In genomic region chr3:138820296-138820695, GRCm38 (mm10) we compare ENCODE assay signal across 16 mouse cellular contexts.
DNase-seq lines count a peak whose midpoint lies in the region; ATAC-seq and TF ChIP-seq lines count a peak whose summit lies in the region.
"Had no signal": no experiment of that assay in that cellular context is flagged by ENCODE, and none has a peak within 500 bp of the region (broad histone marks: within the 10 kb centered on the region; RNA-seq: fewer than 3 reads in every experiment).

No protein-coding gene starts in this region.

- peaks cover 23% of the 10 kb centered on the region; the same call in 1 of the 2 replicates for H3K4me1 ChIP-seq in hindbrain, postnatal 0 days (ENCODE audit: insufficient read depth, low read length)
- peaks cover 40% of the 10 kb centered on the region for H3K4me1 ChIP-seq in hindbrain, embryonic 14.5 days (replicated peaks; ENCODE audit: control insufficient read depth, insufficient read depth, low read length)
- H3K4me1 ChIP-seq: liver, embryonic 12.5 days had no signal

- ATAC-seq in hindbrain, postnatal 0 days, result peak; percentile 22; the same call in 1 of the 2 replicates
- no peak for ATAC-seq in hindbrain, embryonic 14.5 days (ENCODE audit: low FRiP score)
- ATAC-seq: liver, embryonic 12.5 days; midbrain, embryonic 13.5 days had no signal

- no peak for TF ChIP-seq CTCF in hindbrain, postnatal 0 days (IDR thresholded peaks at IDR 0.05; ENCODE audit: low read depth)

- H3K36me3 ChIP-seq in hindbrain, postnatal 0 days (ENCODE audit: insufficient read depth, low read length), result no peaks in the 10 kb centered on the region
- H3K36me3 ChIP-seq in hindbrain, embryonic 14.5 days (replicated peaks; ENCODE audit: control insufficient read depth, insufficient read depth), result no peaks in the 10 kb centered on the region
- H3K36me3 ChIP-seq: embryonic facial prominence, embryonic 15.5 days; liver, embryonic 12.5 days; midbrain, embryonic 13.5 days had no signal

- no peak overlapping the region for H3K4me2 ChIP-seq in hindbrain, postnatal 0 days (ENCODE audit: low read depth, low read length)
- H3K4me2 ChIP-seq in hindbrain, embryonic 14.5 days (replicated peaks), result no peak overlapping the region
- H3K4me2 ChIP-seq: embryonic facial prominence, embryonic 15.5 days; heart, embryonic 11.5 days; liver, embryonic 12.5 days; lung, embryonic 14.5 days; midbrain, embryonic 13.5 days had no signal

- no peak overlapping the region for H3K4me3 ChIP-seq in hindbrain, postnatal 0 days (ENCODE audit: low read length)
- H3K4me3 ChIP-seq in hindbrain, embryonic 14.5 days (replicated peaks; ENCODE audit: low read length), result no peak overlapping the region
- H3K4me3 ChIP-seq: embryonic facial prominence, embryonic 15.5 days; liver, embryonic 12.5 days; midbrain, embryonic 13.5 days had no signal

- H3K27ac ChIP-seq in hindbrain, postnatal 0 days, result peak overlapping the region; percentile 20; the same call in 1 of the 2 replicates
- H3K27ac ChIP-seq in hindbrain, embryonic 14.5 days, result no peak overlapping the region
- H3K27ac ChIP-seq: embryonic facial prominence, embryonic 15.5 days; liver, embryonic 12.5 days; midbrain, embryonic 13.5 days had no signal

- H3K27me3 ChIP-seq in hindbrain, postnatal 0 days (ENCODE audit: insufficient read depth, low read length), result no peaks in the 10 kb centered on the region
- no peaks in the 10 kb centered on the region for H3K27me3 ChIP-seq in hindbrain, embryonic 14.5 days (ENCODE audit: control insufficient read depth, insufficient read depth, low read length)
- H3K27me3 ChIP-seq: embryonic facial prominence, embryonic 15.5 days; liver, embryonic 12.5 days; midbrain, embryonic 13.5 days had no signal

- peak; percentile 35 for DNase-seq in hindbrain, postnatal 0 days (ENCODE audit: low spot score)
- no peak for DNase-seq in hindbrain, embryonic 14.5 days (ENCODE audit: low spot score)
- DNase-seq in brain, adult 2 months (ENCODE audit: low read depth, low spot score), result peak; percentile 95
- DNase-seq in cerebellum, adult 18-20 months, result peak; percentile 83 to 87
- peak; percentile 80 to 85 for DNase-seq in cerebellum, postnatal 36 days
- no peak for DNase-seq in frontal cortex, adult 2 months (ENCODE audit: extremely low spot score in 1 of 2, low spot score in 1 of 2)
- DNase-seq in lung, postnatal 25 days (ENCODE audit: low spot score), result no peak
- DNase-seq: adrenal gland, postnatal 14 days; embryo, embryonic 11 days; heart, postnatal 14 days; retina, postnatal 1 day had no signal

- WGBS in hindbrain, postnatal 0 days, result 48% methylated on average over 5 of the region's 5 CpGs
- 71% methylated on average over 5 of the region's 5 CpGs for WGBS in hindbrain, embryonic 14.5 days

- no peaks in the 10 kb centered on the region for H3K9me3 ChIP-seq in hindbrain, postnatal 0 days (ENCODE audit: low read length)
- H3K9me3 ChIP-seq in hindbrain, embryonic 14.5 days (ENCODE audit: control insufficient read depth, low read length), result no peaks in the 10 kb centered on the region
- H3K9me3 ChIP-seq: embryonic facial prominence, embryonic 15.5 days; liver, embryonic 12.5 days; midbrain, embryonic 13.5 days had no signal

- H3K9ac ChIP-seq in hindbrain, postnatal 0 days (replicated peaks; ENCODE audit: low read length), result no peak overlapping the region
- no peak overlapping the region for H3K9ac ChIP-seq in hindbrain, embryonic 14.5 days
- H3K9ac ChIP-seq: embryonic facial prominence, embryonic 15.5 days; liver, embryonic 12.5 days; lung, embryonic 14.5 days; midbrain, embryonic 13.5 days had no signal

Comparison
In these comparisons a context has a peak if more than half of its experiments do, and no peak if none do; other contexts are left out.
1. DNase-seq: peak in hindbrain, postnatal 0 days (single experiment), brain, adult 2 months (single experiment), cerebellum, adult 18-20 months (2 of 2) and cerebellum, postnatal 36 days (2 of 2); none in hindbrain, embryonic 14.5 days (single experiment), frontal cortex, adult 2 months (0 of 2) and lung, postnatal 25 days (single experiment).